Mouse (Mus musculus) liver, embryonic 11.5 days (tissue): Measurements from ENCODE around the gene Cnp. TPM values are rescaled to one million over a fixed set of nuclear protein-coding genes. Genes with fewer than 3 reads are reported as not detected.

Source experiments
- ATAC-seq: fragments of 200-750 bp; cut with Nextera tagmentation; replicated peaks from 2 replicates; pipeline ENCODE4 v1.8.0; 2017; ENCODE audit warnings: moderate number of reproducible peaks, mild to moderate bottlenecking, moderate TSS enrichment, moderate library complexity; ENCODE audit not compliant: low FRiP score
- DNase-seq: peaks from one replicate; pipeline ENCODE4 v3.0.0-alpha.2; 2017; ENCODE audit warnings: low spot score
- H3K27ac ChIP-seq: fragments of 300-500 bp; sonication (generic); 2 replicates; pipeline ENCODE4 v1.5.1; 2014; ENCODE audit warnings: mild to moderate bottlenecking, low read depth, low read length, control low read depth
- H3K27me3 ChIP-seq: fragments of 300-500 bp; sonication (generic); replicated peaks from 2 replicates; pipeline ENCODE4 v1.6.1; 2014; ENCODE audit warnings: low read length, mixed read lengths; ENCODE audit not compliant: control insufficient read depth, insufficient read depth
- H3K36me3 ChIP-seq: fragments of 300-500 bp; sonication (generic); 2 replicates; pipeline ENCODE4 v1.6.1; 2014; ENCODE audit warnings: mild to moderate bottlenecking, low read length, moderate library complexity, mixed read lengths; ENCODE audit not compliant: control insufficient read depth, insufficient read depth
- H3K4me1 ChIP-seq: fragments of 300-500 bp; sonication (generic); replicated peaks from 2 replicates; pipeline ENCODE4 v1.6.1; 2014; ENCODE audit warnings: low read length, mixed read lengths; ENCODE audit not compliant: control insufficient read depth, insufficient read depth
- H3K4me2 ChIP-seq: fragments of 300-500 bp; sonication (generic); 2 replicates; pipeline ENCODE4 v1.6.1; 2014; ENCODE audit warnings: mild to moderate bottlenecking, control low read depth, moderate library complexity
- H3K4me3 ChIP-seq: fragments of 300-500 bp; sonication (generic); 2 replicates; pipeline ENCODE4 v1.5.1; 2014; ENCODE audit warnings: low read depth, low read length, control low read depth
- H3K9ac ChIP-seq: fragments of 300-500 bp; sonication (generic); 2 replicates; pipeline ENCODE4 v1.6.1; 2014; ENCODE audit warnings: low read depth, low read length, control low read depth
- H3K9me3 ChIP-seq: fragments of 300-500 bp; sonication (generic); 2 replicates; pipeline ENCODE4 v1.6.1; 2016; ENCODE audit warnings: low read length, inconsistent platforms, mixed read lengths; ENCODE audit not compliant: control insufficient read depth
- WGBS: fragments of 180-500 bp; shearing (Covaris S2); extraction: QIAGEN DNeasy Blood & Tissue Kit; methylation state at CpG from one replicate; pipeline ENCODE4 v1.1.7; 2014; 5-methylcytosine and 5-hydroxymethylcytosine counted together
- polyA plus RNA-seq: library from polyadenylated mRNA; unstranded; fragments of >200 nt; fragmentation: Nextera tagmentation; extraction: Ambion mirVana; gene quantifications from 2 replicates; pipeline ENCODE4 v1.2.1, GENCODE M21; 2014

The Cnp gene
- polyA plus RNA-seq, 1 experiment from 2014 or later, result 19.4 TPM

- DNase-seq, result no peak
- Histone ChIP-seq H3K4me1 (no peaks in the 10 kb centered on the region), H3K4me3 (no peak overlapping the region), H3K36me3 (peaks cover 63% of the 10 kb centered on the region), H3K27ac (no peak overlapping the region), H3K9me3 (no peaks in the 10 kb centered on the region), H3K9ac (no peak overlapping the region), H3K4me2 (no peak overlapping the region), H3K27me3 (no peaks in the 10 kb centered on the region)
- 89% methylated on average over 7 of the region's 7 CpGs for WGBS
- no peak for ATAC-seq
Observed at GRCm38 (mm10) chr11:100584561-100584961, 9.9 kb downstream of the Cnp start.

GRCm38 (mm10) chr11:100585148-100585547 lies 10.4 kb downstream of the Cnp start:
- Histone ChIP-seq H3K4me1 (no peaks in the 10 kb centered on the region), H3K9me3 (no peaks in the 10 kb centered on the region), H3K4me3 (no peak overlapping the region), H3K27me3 (no peaks in the 10 kb centered on the region), H3K27ac (no peak overlapping the region), H3K36me3 (peaks cover 63% of the 10 kb centered on the region), H3K9ac (no peak overlapping the region), H3K4me2 (no peak overlapping the region)
- ATAC-seq (no peak), DNase-seq (no peak)
- WGBS, result 97% methylated on average over 3 of the region's 3 CpGs

GRCm38 (mm10) chr11:100588462-100588861 lies 13.8 kb downstream of the Cnp start:
- no peak for DNase-seq
- Histone ChIP-seq H3K4me3 (no peak overlapping the region), H3K36me3 (peaks cover 74% of the 10 kb centered on the region), H3K27me3 (no peaks in the 10 kb centered on the region), H3K27ac (no peak overlapping the region), H3K4me1 (no peaks in the 10 kb centered on the region), H3K9ac (no peak overlapping the region), H3K9me3 (no peaks in the 10 kb centered on the region), H3K4me2 (no peak overlapping the region)
- WGBS, result 90% methylated on average over 2 of the region's 2 CpGs
- ATAC-seq, result no peak

GRCm38 (mm10) chr11:100592346-100593046 lies 17.8 kb downstream of the Cnp start:
- no peaks in the 10 kb centered on the region for H3K4me1 ChIP-seq
- ATAC-seq (no peak), DNase-seq (no peak)
- no peaks in the 10 kb centered on the region for H3K27me3 ChIP-seq
- no peaks in the 10 kb centered on the region for H3K9me3 ChIP-seq
- H3K27ac ChIP-seq, result no peak overlapping the region
- peaks cover 61% of the 10 kb centered on the region for H3K36me3 ChIP-seq
- WGBS, result 92% methylated on average over 11 of the region's 11 CpGs
- H3K4me3 ChIP-seq, result no peak overlapping the region
- H3K4me2 ChIP-seq, result no peak overlapping the region
- no peak overlapping the region for H3K9ac ChIP-seq

GRCm38 (mm10) chr11:100594608-100595007 lies 19.9 kb downstream of the Cnp start:
- H3K4me3 ChIP-seq, result no peak overlapping the region
- WGBS, result 90% methylated on average over 7 of the region's 7 CpGs
- no peak for ATAC-seq

GRCm38 (mm10) chr11:100595533-100595932 lies 20.8 kb downstream of the Cnp start:
- 90% methylated on average over 4 of the region's 4 CpGs for WGBS
- peaks cover 62% of the 10 kb centered on the region for H3K36me3 ChIP-seq
- no peaks in the 10 kb centered on the region for H3K27me3 ChIP-seq
- H3K4me1 ChIP-seq, result no peaks in the 10 kb centered on the region
- no peak overlapping the region for H3K9ac ChIP-seq
- H3K4me2 ChIP-seq, result no peak overlapping the region
- no peak overlapping the region for H3K27ac ChIP-seq
- DNase-seq, result no peak
- H3K9me3 ChIP-seq, result no peaks in the 10 kb centered on the region
- no peak for ATAC-seq
- no peak overlapping the region for H3K4me3 ChIP-seq

More at GRCm38 (mm10) chr11:100594608-100595007, 19.9 kb downstream of the Cnp start:
- H3K36me3 ChIP-seq, result peaks cover 66% of the 10 kb centered on the region
- H3K27ac ChIP-seq, result no peak overlapping the region
- no peaks in the 10 kb centered on the region for H3K9me3 ChIP-seq
- no peak overlapping the region for H3K4me2 ChIP-seq
- no peaks in the 10 kb centered on the region for H3K27me3 ChIP-seq
- no peak overlapping the region for H3K9ac ChIP-seq
- H3K4me1 ChIP-seq, result no peaks in the 10 kb centered on the region
- DNase-seq, result no peak

GRCm38 (mm10) chr11:100598074-100598473 lies 23.4 kb downstream of the Cnp start:
- Histone ChIP-seq H3K27ac (no peak overlapping the region), H3K9me3 (no peaks in the 10 kb centered on the region), H3K4me2 (no peak overlapping the region), H3K4me1 (peaks cover 5% of the 10 kb centered on the region; the same call in 1 of the 2 replicates), H3K9ac (no peak overlapping the region), H3K27me3 (no peaks in the 10 kb centered on the region), H3K36me3 (peaks cover 48% of the 10 kb centered on the region), H3K4me3 (no peak overlapping the region)
- WGBS, result 90% methylated on average over 4 of the region's 4 CpGs
- ATAC-seq (no peak), DNase-seq (no peak)

GRCm38 (mm10) chr11:100601372-100601771 lies 26.7 kb downstream of the Cnp start:
- H3K4me2 ChIP-seq, result no peak overlapping the region
- ATAC-seq (no peak), DNase-seq (no peak)
- H3K4me3 ChIP-seq, result no peak overlapping the region
- H3K4me1 ChIP-seq, result peaks cover 5% of the 10 kb centered on the region; the same call in 1 of the 2 replicates
- no peaks in the 10 kb centered on the region for H3K27me3 ChIP-seq
- no peak overlapping the region for H3K9ac ChIP-seq
- 90% methylated on average over 3 of the region's 3 CpGs for WGBS
- H3K9me3 ChIP-seq, result no peaks in the 10 kb centered on the region
- H3K36me3 ChIP-seq, result peaks cover 37% of the 10 kb centered on the region
- no peak overlapping the region for H3K27ac ChIP-seq

- Histone ChIP-seq H3K4me1 (peaks cover 5% of the 10 kb centered on the region; the same call in 1 of the 2 replicates), H3K4me2 (no peak overlapping the region), H3K36me3 (peaks cover 25% of the 10 kb centered on the region), H3K4me3 (no peak overlapping the region), H3K27me3 (no peaks in the 10 kb centered on the region), H3K9me3 (no peaks in the 10 kb centered on the region), H3K27ac (no peak overlapping the region), H3K9ac (no peak overlapping the region)
- whole genome bisulfite sequencing, result 75% methylated on average over 9 of the region's 9 CpGs
- ATAC-seq (no peak), DNase-seq (no peak)
Observed at GRCm38 (mm10) chr11:100603155-100603554, 28.5 kb downstream of the Cnp start.
